Mouse (Mus musculus): ENCODE data around the gene Serpina5. TPM values are rescaled to one million over a fixed set of nuclear protein-coding genes. Genes with fewer than 3 reads are reported as not detected.

Gene Serpina5
- polyA plus RNA-seq, 1 experiment from 2014 or later: not detected

- Histone ChIP-seq H3K4me2 (ENCODE audit: low read length) (no peak overlapping the region), H3K27me3 (ENCODE audit: insufficient read depth, low read length) (no peaks in the 10 kb centered on the region), H3K4me3 (replicated peaks; ENCODE audit: low read depth, low read length) (no peak overlapping the region), H3K4me1 (replicated peaks; ENCODE audit: insufficient read depth, low read length) (no peaks in the 10 kb centered on the region), H3K36me3 (ENCODE audit: insufficient read depth, low read length) (no peaks in the 10 kb centered on the region), H3K9me3 (replicated peaks; ENCODE audit: low read length) (no peaks in the 10 kb centered on the region), H3K27ac (no peak overlapping the region), H3K9ac (ENCODE audit: low read depth, low read length) (no peak overlapping the region)
- no peak for ATAC-seq (replicated peaks; ENCODE audit: low FRiP score, low read depth)
- no peak for TF ChIP-seq CTCF (IDR thresholded peaks at IDR 0.05; ENCODE audit: low read depth)
- WGBS: 59% methylated on average over 4 of the region's 4 CpGs
- DNase-seq (ENCODE audit: low spot score): no peak
These were observed 36.4 kb upstream of the Serpina5 start for GRCm38 (mm10) chr12:104064532-104064931.

- no peak for TF ChIP-seq CTCF (IDR thresholded peaks at IDR 0.05; ENCODE audit: low read depth)
These were observed 35.9 kb upstream of the Serpina5 start for GRCm38 (mm10) chr12:104064996-104065395.

GRCm38 (mm10) chr12:104066241-104066640 lies 34.7 kb upstream of the Serpina5 start:
- Histone ChIP-seq H3K9me3 (replicated peaks; ENCODE audit: low read length) (no peaks in the 10 kb centered on the region), H3K27me3 (ENCODE audit: insufficient read depth, low read length) (no peaks in the 10 kb centered on the region), H3K4me3 (replicated peaks; ENCODE audit: low read depth, low read length) (no peak overlapping the region), H3K4me1 (replicated peaks; ENCODE audit: insufficient read depth, low read length) (no peaks in the 10 kb centered on the region), H3K27ac (no peak overlapping the region), H3K4me2 (ENCODE audit: low read length) (no peak overlapping the region), H3K9ac (ENCODE audit: low read depth, low read length) (no peak overlapping the region), H3K36me3 (ENCODE audit: insufficient read depth, low read length) (no peaks in the 10 kb centered on the region)
- TF ChIP-seq CTCF (IDR thresholded peaks at IDR 0.05; ENCODE audit: low read depth): peak; percentile 88
- DNase-seq (ENCODE audit: low spot score) (peak; percentile 80), ATAC-seq (replicated peaks; ENCODE audit: low FRiP score, low read depth) (no peak)
- WGBS: 32% methylated on average over 8 of the region's 8 CpGs

More at GRCm38 (mm10) chr12:104064996-104065395, 35.9 kb upstream of the Serpina5 start:
- no peaks in the 10 kb centered on the region for H3K27me3 ChIP-seq (ENCODE audit: insufficient read depth, low read length)
- no peak overlapping the region for H3K4me2 ChIP-seq (ENCODE audit: low read length)
- H3K4me1 ChIP-seq (replicated peaks; ENCODE audit: insufficient read depth, low read length): no peaks in the 10 kb centered on the region
- no peak overlapping the region for H3K27ac ChIP-seq
- 78% methylated on average over 4 of the region's 4 CpGs for WGBS
- ATAC-seq (replicated peaks; ENCODE audit: low FRiP score, low read depth) (no peak), DNase-seq (ENCODE audit: low spot score) (no peak)
- no peak overlapping the region for H3K4me3 ChIP-seq (replicated peaks; ENCODE audit: low read depth, low read length)
- no peaks in the 10 kb centered on the region for H3K36me3 ChIP-seq (ENCODE audit: insufficient read depth, low read length)
- H3K9ac ChIP-seq (ENCODE audit: low read depth, low read length): no peak overlapping the region
- H3K9me3 ChIP-seq (replicated peaks; ENCODE audit: low read length): no peaks in the 10 kb centered on the region

- no peaks in the 10 kb centered on the region for H3K4me1 ChIP-seq (replicated peaks; ENCODE audit: insufficient read depth, low read length)
- no peak overlapping the region for H3K9ac ChIP-seq (ENCODE audit: low read depth, low read length)
- no peak overlapping the region; the same call in 1 of the 2 replicates for H3K4me3 ChIP-seq (replicated peaks; ENCODE audit: low read depth, low read length)
- H3K4me2 ChIP-seq (ENCODE audit: low read length): peak overlapping the region; percentile 43
- H3K36me3 ChIP-seq (ENCODE audit: insufficient read depth, low read length): no peaks in the 10 kb centered on the region
- ATAC-seq (replicated peaks; ENCODE audit: low FRiP score, low read depth) (0 out of 2 replicates have a peak, but pooled peaks have one; percentile 59), DNase-seq (ENCODE audit: low spot score) (peak; percentile 79)
- H3K27me3 ChIP-seq (ENCODE audit: insufficient read depth, low read length): no peaks in the 10 kb centered on the region
- no peak overlapping the region for H3K27ac ChIP-seq
- no peak for TF ChIP-seq CTCF (IDR thresholded peaks at IDR 0.05; ENCODE audit: low read depth)
- 38% methylated on average over 4 of the region's 4 CpGs for WGBS
- no peaks in the 10 kb centered on the region for H3K9me3 ChIP-seq (replicated peaks; ENCODE audit: low read length)
These were observed 33.4 kb upstream of the Serpina5 start for GRCm38 (mm10) chr12:104067549-104067948.

- peak; percentile 81 for TF ChIP-seq CTCF (IDR thresholded peaks at IDR 0.05; ENCODE audit: low read depth)
- Histone ChIP-seq H3K36me3 (ENCODE audit: insufficient read depth, low read length) (no peaks in the 10 kb centered on the region), H3K4me2 (ENCODE audit: low read length) (no peak overlapping the region), H3K9ac (ENCODE audit: low read depth, low read length) (no peak overlapping the region), H3K4me1 (replicated peaks; ENCODE audit: insufficient read depth, low read length) (no peaks in the 10 kb centered on the region), H3K9me3 (replicated peaks; ENCODE audit: low read length) (no peaks in the 10 kb centered on the region), H3K27ac (no peak overlapping the region), H3K4me3 (replicated peaks; ENCODE audit: low read depth, low read length) (no peak overlapping the region), H3K27me3 (ENCODE audit: insufficient read depth, low read length) (no peaks in the 10 kb centered on the region)
- DNase-seq (ENCODE audit: low spot score) (peak; percentile 87), ATAC-seq (replicated peaks; ENCODE audit: low FRiP score, low read depth) (no peak)
- WGBS: 8% methylated on average over 2 of the region's 2 CpGs
These were observed 31.3 kb upstream of the Serpina5 start for GRCm38 (mm10) chr12:104069620-104070019.

- 32% methylated on average over 1 of the region's 1 CpGs for WGBS
- no peak for DNase-seq (ENCODE audit: low spot score)
- no peaks in the 10 kb centered on the region for H3K36me3 ChIP-seq (ENCODE audit: insufficient read depth, low read length)
- H3K4me3 ChIP-seq (replicated peaks; ENCODE audit: low read depth, low read length): no peak overlapping the region
- no peaks in the 10 kb centered on the region for H3K27me3 ChIP-seq (ENCODE audit: insufficient read depth, low read length)
- ATAC-seq (replicated peaks; ENCODE audit: low FRiP score, low read depth): no peak
- no peak overlapping the region for H3K4me2 ChIP-seq (ENCODE audit: low read length)
- H3K4me1 ChIP-seq (replicated peaks; ENCODE audit: insufficient read depth, low read length): no peaks in the 10 kb centered on the region
- no peak overlapping the region for H3K9ac ChIP-seq (ENCODE audit: low read depth, low read length)
- H3K9me3 ChIP-seq (replicated peaks; ENCODE audit: low read length): no peaks in the 10 kb centered on the region
- no peak overlapping the region for H3K27ac ChIP-seq
- TF ChIP-seq CTCF (IDR thresholded peaks at IDR 0.05; ENCODE audit: low read depth): no peak
These were observed 29.2 kb upstream of the Serpina5 start for GRCm38 (mm10) chr12:104071708-104072107.

- H3K9ac ChIP-seq (ENCODE audit: low read depth, low read length): no peak overlapping the region
- no peaks in the 10 kb centered on the region for H3K4me1 ChIP-seq (replicated peaks; ENCODE audit: insufficient read depth, low read length)
- no peaks in the 10 kb centered on the region for H3K36me3 ChIP-seq (ENCODE audit: insufficient read depth, low read length)
- H3K27me3 ChIP-seq (ENCODE audit: insufficient read depth, low read length): no peaks in the 10 kb centered on the region
- no peak for TF ChIP-seq CTCF (IDR thresholded peaks at IDR 0.05; ENCODE audit: low read depth)
- DNase-seq (ENCODE audit: low spot score): no peak
- WGBS: 55% methylated on average over 5 of the region's 5 CpGs
- no peak overlapping the region for H3K4me2 ChIP-seq (ENCODE audit: low read length)
- H3K4me3 ChIP-seq (replicated peaks; ENCODE audit: low read depth, low read length): no peak overlapping the region
- ATAC-seq (replicated peaks; ENCODE audit: low FRiP score, low read depth): no peak
- H3K27ac ChIP-seq: no peak overlapping the region
- no peaks in the 10 kb centered on the region for H3K9me3 ChIP-seq (replicated peaks; ENCODE audit: low read length)
These were observed 28.6 kb upstream of the Serpina5 start for GRCm38 (mm10) chr12:104072286-104072685.

Data from kidney, postnatal 0 days (tissue).